Mouse (Mus musculus) testis, adult 2 months (tissue): ENCODE results near the gene Tusc2. TPM values are rescaled to one million over a fixed set of nuclear protein-coding genes. Genes with fewer than 3 reads are reported as not detected.
"Not testable (repeated sequence)": the region's sequence is repeated elsewhere in the genome, so short reads cannot be mapped to it uniquely, and the experiment has no call there.

Experiments used
- H3K27ac ChIP-seq: fragments of 200-500 bp; 2 replicates; pipeline ENCODE4 v1.5.1; 2012; ENCODE audit warnings: low read depth, low read length; ENCODE audit not compliant: control insufficient read depth, insufficient read depth
- H3K27me3 ChIP-seq: fragments of 200-500 bp; 2 replicates; pipeline ENCODE4 v1.6.1; 2012; ENCODE audit warnings: mild to moderate bottlenecking, low read length, moderate library complexity; ENCODE audit not compliant: control insufficient read depth, insufficient read depth
- H3K36me3 ChIP-seq: fragments of 200-500 bp; 2 replicates; pipeline ENCODE4 v1.6.1; 2012; ENCODE audit warnings: mild to moderate bottlenecking, low read length; ENCODE audit not compliant: control insufficient read depth, insufficient read depth
- H3K4me1 ChIP-seq: fragments of 200-500 bp; 2 replicates; pipeline ENCODE4 v1.6.1; 2012; ENCODE audit warnings: low read length; ENCODE audit not compliant: control insufficient read depth, insufficient read depth
- H3K4me3 ChIP-seq: fragments of 200-500 bp; 2 replicates; pipeline ENCODE4 v1.5.1; 2012; ENCODE audit warnings: low read depth, mild to moderate bottlenecking, low read length, moderate library complexity, mixed read lengths; ENCODE audit not compliant: control insufficient read depth
- CTCF ChIP-seq: fragments of 200-500 bp; IDR thresholded peaks from 2 replicates; pipeline ENCODE4 v1.5.1; 2012; ENCODE audit warnings: low read depth, mild to moderate bottlenecking, inconsistent platforms, low read length, moderate library complexity; ENCODE audit not compliant: control insufficient read depth, insufficient read depth, insufficient replicate concordance
- POLR2A ChIP-seq: fragments of 200-500 bp; IDR thresholded peaks from 2 replicates; pipeline ENCODE4 v1.6.1; 2012; ENCODE audit warnings: low read depth, mild to moderate bottlenecking, inconsistent platforms, low read length, moderate library complexity; ENCODE audit not compliant: control insufficient read depth
- polyA plus RNA-seq: library from polyadenylated mRNA; depleted of rRNA; stranded (reverse); fragments of >200 nt; gene quantifications from 2 replicates; pipeline ENCODE4 v1.2.3, GENCODE M21; 2012

Tusc2 gene
- polyA plus RNA-seq, 1 experiment: 28.4 TPM

DNA sequence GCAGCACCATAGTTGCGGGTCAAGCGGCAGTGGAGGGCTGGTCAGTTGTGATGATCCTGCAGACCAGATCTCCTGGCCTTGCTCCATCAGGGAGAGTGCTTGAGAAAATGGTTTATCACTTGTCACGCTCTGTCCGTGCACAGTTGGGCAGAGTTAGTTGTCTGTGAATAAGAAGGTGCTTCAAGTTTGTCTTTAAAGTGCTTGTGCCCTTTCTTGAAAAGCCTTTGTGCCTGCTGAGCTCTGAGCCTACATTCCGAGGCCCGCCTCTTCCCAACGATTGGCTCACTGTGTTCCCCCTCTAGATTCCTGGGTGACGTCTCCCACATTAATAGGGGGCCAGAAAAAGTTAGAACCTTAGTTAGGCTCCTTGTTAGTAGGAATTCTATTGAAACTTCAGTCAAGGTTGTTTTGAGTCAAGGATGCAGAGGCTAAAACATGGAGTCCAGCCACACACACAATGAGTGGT lies 11.1 kb upstream of the Tusc2 start:
- peaks cover 13% of the 10 kb centered on the region for H3K4me1 ChIP-seq
- H3K27me3 ChIP-seq: no peaks in the 10 kb centered on the region
- TF ChIP-seq POLR2A (no peak; the same call in 1 of the 2 replicates), CTCF (no peak)
- peaks cover 2% of the 10 kb centered on the region for H3K36me3 ChIP-seq
- peak overlapping the region; percentile 73 for H3K27ac ChIP-seq
- peak overlapping the region; percentile 88 for H3K4me3 ChIP-seq

DNA sequence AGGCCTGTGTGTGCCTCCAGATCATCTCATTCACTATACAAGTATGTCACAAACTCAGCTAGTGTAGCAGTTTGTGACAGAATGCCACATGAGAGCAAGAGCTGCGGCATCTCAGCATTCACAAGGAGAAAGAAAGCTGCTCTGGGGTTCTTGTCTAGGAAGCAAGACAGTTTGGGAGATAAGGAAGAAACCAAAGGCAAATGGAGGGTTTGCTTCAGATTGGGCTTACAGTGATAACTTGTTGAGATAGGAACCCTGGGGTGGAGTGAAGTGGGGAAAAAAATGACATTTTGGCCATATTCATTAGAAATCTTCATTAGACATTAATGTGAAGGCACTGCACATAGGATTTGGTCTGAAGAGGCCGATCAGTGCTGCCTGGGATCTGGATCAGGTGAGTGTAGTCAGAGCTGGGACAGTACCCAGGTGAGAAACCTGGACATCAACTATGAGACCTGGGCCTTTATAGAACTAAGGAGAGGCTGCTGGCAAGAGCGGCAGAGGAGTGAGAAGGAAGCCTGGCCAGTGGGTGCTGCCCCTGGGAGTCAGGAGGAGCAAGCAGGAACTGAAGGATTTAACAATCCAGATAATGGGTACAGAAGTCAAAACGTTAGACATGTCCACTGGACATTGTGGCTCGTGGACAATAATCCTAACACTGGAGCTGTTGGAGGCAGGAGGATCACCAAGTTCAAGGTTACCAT lies 10.2 kb upstream of the Tusc2 start:
- TF ChIP-seq POLR2A: no peak
- TF ChIP-seq CTCF: no peak

DNA sequence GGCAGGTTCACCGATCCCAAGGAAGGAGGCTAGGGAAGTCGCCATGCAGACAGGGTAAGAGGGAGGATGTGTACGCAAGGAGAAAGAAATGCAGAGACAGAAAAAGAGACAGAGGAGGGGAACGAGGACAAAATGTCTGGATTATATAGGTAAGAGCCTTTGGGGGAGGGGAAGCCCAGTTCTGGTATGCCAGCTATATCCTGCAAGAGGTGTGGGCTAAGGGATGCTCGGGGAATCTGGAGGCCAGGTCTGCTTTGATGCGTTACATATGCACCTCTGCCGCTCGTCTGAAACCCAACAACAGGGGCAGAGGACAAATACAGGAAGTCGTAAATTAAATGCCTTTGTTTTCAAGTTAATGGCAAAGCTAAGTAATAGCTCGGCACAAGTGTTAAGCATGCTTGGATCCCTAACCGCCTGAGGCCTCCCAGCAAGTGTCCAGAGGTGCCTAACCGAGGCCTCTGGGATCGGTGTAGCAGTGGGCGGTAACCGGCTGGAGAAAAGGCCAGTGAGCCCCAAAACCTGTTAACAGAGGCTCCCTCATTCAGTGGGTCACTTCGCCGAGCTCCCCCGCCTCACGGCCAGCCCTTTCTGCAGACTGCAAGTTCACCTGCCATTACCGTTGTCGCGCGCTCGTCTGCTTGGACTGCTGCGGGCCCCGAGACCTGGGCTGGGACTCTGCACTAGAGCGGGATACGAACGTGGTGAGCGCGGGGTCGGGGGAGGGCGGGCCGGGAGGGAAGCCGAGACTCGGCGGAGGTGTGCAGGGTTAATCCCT lies 9.3 kb upstream of the Tusc2 start:
- H3K4me3 ChIP-seq: peak overlapping the region; percentile 88
- TF ChIP-seq POLR2A (no peak), CTCF (no peak)
- no peaks in the 10 kb centered on the region; the same call in 1 of the 2 replicates for H3K36me3 ChIP-seq
- H3K27me3 ChIP-seq: no peaks in the 10 kb centered on the region
- peak overlapping the region; percentile 76 for H3K27ac ChIP-seq
- peaks cover 10% of the 10 kb centered on the region for H3K4me1 ChIP-seq

More for the DNA sequence above, 10.2 kb upstream of the Tusc2 start:
- peak overlapping the region; percentile 88 for H3K4me3 ChIP-seq
- peaks cover 10% of the 10 kb centered on the region for H3K4me1 ChIP-seq
- H3K27me3 ChIP-seq: no peaks in the 10 kb centered on the region
- peaks cover 2% of the 10 kb centered on the region for H3K36me3 ChIP-seq
- H3K27ac ChIP-seq: peak overlapping the region; percentile 76

DNA sequence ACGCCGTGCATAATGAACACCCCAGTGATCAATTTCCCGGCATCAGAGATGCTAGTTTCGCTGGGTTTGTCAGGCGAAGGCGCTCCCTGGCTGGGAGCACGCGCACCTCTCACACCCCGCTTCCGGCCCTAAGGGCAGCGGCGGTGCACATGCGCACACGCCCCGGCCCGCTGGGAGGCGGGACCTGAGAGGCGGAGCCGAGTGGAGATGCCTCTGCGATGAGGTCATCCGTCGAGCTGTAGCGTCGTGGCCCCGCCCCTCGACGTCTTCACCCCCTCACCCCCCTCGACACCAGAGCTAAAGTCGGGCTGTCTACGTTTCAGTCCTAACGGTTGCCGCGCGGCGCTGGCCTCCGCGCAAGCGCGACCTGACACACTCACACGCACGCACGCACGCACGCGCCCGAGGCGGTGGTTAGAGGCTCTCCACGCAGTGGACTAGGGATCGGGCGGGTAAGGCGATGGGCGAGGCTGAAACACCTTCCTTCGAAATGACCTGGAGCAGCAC lies 8.7 kb upstream of the Tusc2 start:
- H3K27ac ChIP-seq: peak overlapping the region; percentile 93
- H3K4me1 ChIP-seq: peaks cover 10% of the 10 kb centered on the region
- peak overlapping the region; percentile 88 for H3K4me3 ChIP-seq
- TF ChIP-seq POLR2A (peak; percentile 99), CTCF (no peak)
- H3K27me3 ChIP-seq: no peaks in the 10 kb centered on the region
- no peaks in the 10 kb centered on the region; the same call in 1 of the 2 replicates for H3K36me3 ChIP-seq

DNA sequence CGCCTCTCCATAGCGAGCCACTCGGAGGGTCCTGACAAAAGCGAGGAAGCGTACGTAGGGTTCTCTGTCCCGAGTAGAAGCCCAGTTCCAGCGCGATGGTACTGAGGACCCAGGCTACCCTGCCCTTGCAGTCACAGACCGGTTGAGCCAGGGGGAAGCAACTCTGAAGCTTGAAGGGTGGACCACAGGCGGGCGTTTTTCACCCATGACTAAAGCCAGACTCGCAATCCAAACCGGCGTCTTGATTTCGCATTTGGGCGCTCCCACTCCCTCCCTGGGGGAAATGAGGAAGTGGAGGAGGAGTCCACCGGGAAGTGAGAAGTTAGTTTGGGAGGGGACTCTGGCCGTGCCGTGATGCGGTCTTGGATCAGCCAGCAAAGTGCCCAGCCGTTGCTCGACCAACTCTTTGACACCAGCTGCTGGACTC lies 8.0 kb upstream of the Tusc2 start:
- H3K27me3 ChIP-seq: no peaks in the 10 kb centered on the region
- peak overlapping the region; percentile 88 for H3K4me3 ChIP-seq
- peaks cover 10% of the 10 kb centered on the region for H3K4me1 ChIP-seq
- no peaks in the 10 kb centered on the region; the same call in 1 of the 2 replicates for H3K36me3 ChIP-seq
- TF ChIP-seq CTCF (no peak), POLR2A (peak; percentile 38; the same call in 1 of the 2 replicates)
- H3K27ac ChIP-seq: peak overlapping the region; percentile 93

DNA sequence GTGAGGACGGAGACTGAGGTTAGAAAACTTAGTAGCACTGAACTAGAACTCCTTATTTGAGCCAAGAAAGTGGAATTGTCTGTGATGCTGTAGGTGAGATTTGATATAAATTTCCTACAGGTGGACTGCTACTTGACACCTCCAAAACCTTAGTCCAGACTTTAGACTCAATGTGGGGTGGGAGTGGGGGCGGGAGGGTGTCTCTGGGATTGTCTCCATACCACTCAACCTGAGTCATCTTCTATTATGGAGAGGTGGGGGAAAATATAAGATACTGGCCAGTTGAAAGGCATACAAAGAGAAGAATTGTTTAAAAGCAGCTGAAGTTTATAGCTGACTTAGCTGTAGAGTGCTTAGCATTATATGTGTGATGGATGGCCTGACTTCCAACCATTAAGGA lies 7.4 kb upstream of the Tusc2 start:
- Histone ChIP-seq H3K4me1 (peaks cover 10% of the 10 kb centered on the region), H3K36me3 (no peaks in the 10 kb centered on the region; the same call in 1 of the 2 replicates), H3K27ac (peak overlapping the region; percentile 93), H3K4me3 (peak overlapping the region; percentile 88), H3K27me3 (no peaks in the 10 kb centered on the region)
- TF ChIP-seq CTCF (no peak), POLR2A (no peak)

DNA sequence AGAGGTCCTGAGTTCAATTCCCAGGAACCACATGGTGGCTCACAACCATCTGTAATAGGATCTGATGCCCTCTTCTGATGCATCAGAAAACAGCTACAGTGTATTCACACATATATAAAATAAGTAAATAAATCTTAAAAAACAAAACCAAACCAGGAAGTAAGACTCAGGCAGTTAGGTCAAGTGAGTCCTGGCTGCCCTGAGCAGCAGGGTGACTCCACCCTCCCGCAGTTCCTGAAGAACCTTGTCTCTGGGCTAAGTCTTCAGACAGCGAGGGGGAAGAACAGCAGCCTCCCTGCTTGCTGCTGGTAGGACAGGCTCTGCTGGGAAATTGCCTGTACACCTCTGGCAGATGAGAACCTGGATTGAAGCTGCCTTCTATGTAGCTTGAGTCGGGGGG lies 6.7 kb upstream of the Tusc2 start:
- Histone ChIP-seq H3K4me1 (peaks cover 10% of the 10 kb centered on the region), H3K4me3 (peak overlapping the region; percentile 57), H3K27me3 (no peaks in the 10 kb centered on the region), H3K27ac (no peak overlapping the region), H3K36me3 (no peaks in the 10 kb centered on the region; the same call in 1 of the 2 replicates)
- TF ChIP-seq CTCF: no peak
- no peak for TF ChIP-seq POLR2A

DNA sequence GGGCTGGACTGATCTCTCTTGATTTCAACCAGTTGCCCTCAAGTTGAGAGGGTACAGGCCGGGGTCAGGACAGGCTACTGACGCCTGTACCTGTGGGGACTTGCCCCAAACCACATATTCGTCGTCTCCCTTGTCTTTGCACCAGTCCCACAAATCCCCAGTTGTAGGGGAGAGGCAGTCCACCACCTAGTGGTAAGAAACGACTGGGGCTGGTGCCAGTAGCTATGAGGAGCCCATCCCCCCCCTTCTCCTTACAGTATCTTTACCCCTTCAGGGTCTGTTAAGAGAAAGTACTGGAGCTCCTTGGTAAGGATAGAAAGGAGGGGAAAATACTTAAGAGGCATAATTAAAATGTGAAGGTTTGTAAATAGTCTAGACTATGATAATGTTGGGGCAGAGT lies 2.5 kb downstream of the Tusc2 start:
- not testable (repeated sequence) for H3K27ac ChIP-seq, H3K4me3 ChIP-seq, H3K36me3 ChIP-seq, H3K27me3 ChIP-seq
- H3K4me1 ChIP-seq: peaks cover 30% of the 10 kb centered on the region
